Comparison of ENCODE assay signal across 10 mouse cellular contexts in the genomic region with DNA sequence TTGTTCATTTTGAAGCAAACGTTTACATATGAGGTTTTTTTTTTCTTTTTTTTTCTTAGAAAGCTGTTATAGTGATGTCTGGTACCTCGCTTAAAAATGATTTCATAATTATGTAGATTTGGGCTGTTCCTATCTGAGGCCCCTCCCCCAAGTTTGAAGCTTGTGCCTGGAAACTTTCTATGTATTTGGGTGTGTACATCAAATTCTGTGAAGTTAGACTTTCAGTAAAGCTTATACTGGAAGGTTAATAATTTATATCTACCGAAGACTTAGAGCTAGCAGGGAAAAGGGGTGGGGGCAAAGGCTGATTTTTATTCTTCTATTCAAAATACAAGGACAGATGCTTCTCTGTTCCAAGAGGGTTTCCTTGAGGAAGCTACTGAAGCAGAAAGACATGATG.
DNase-seq lines count a peak whose midpoint lies in the region; ATAC-seq and TF ChIP-seq lines count a peak whose summit lies in the region.
"Had no signal": no experiment of that assay in that cellular context is flagged by ENCODE, and none has a peak within 500 bp of the region (broad histone marks: within the 10 kb centered on the region; RNA-seq: fewer than 3 reads in every experiment).

No protein-coding gene starts in this region.

- no peak overlapping the region for H3K9ac ChIP-seq in heart, postnatal 0 days (replicated peaks; ENCODE audit: low read depth, low read length)
- peak overlapping the region; percentile 93 for H3K9ac ChIP-seq in hindbrain, embryonic 11.5 days (ENCODE audit: low read depth, low read length)
- H3K9ac ChIP-seq in midbrain, embryonic 15.5 days, result peak overlapping the region; percentile 65

- DNase-seq in heart, postnatal 0 days (ENCODE audit: low spot score), result no peak
- DNase-seq in heart, postnatal 25 days (ENCODE audit: low spot score), result no peak
- no peak for DNase-seq in embryonic facial prominence, embryonic 10.5 days (ENCODE audit: low spot score)
- DNase-seq in hindbrain, embryonic 11.5 days (ENCODE audit: low spot score), result no peak
- DNase-seq in urinary bladder, postnatal 4 days (ENCODE audit: low spot score in 2 of 2), result no peak
- DNase-seq in layer of hippocampus, adult 9-10 months (ENCODE audit: low spot score), result no peak
- DNase-seq in right cerebral cortex, postnatal 36 days (ENCODE audit: low spot score in 2 of 2), result no peak
- DNase-seq: adrenal gland, postnatal 36 days had no signal

- no peak for TF ChIP-seq CTCF in heart, postnatal 0 days (IDR thresholded peaks at IDR 0.05; ENCODE audit: low read depth)

- no peaks in the 10 kb centered on the region for H3K9me3 ChIP-seq in heart, postnatal 0 days (replicated peaks; ENCODE audit: control insufficient read depth, low read length)
- no peaks in the 10 kb centered on the region for H3K9me3 ChIP-seq in embryonic facial prominence, embryonic 10.5 days
- no peaks in the 10 kb centered on the region for H3K9me3 ChIP-seq in hindbrain, embryonic 11.5 days (ENCODE audit: control insufficient read depth, low read length)
- no peaks in the 10 kb centered on the region for H3K9me3 ChIP-seq in midbrain, embryonic 15.5 days

- intact Hi-C loops in heart, postnatal 25 days (cut with DNase I), result loop anchor here (10.0 kb wide), 1 partner anchor 486 kb away; a partner anchor contains a TSS

- no peak for ATAC-seq in heart, postnatal 0 days (ENCODE audit: insufficient read depth, low read depth)
- ATAC-seq in hindbrain, embryonic 11.5 days (ENCODE audit: low FRiP score), result no peak
- ATAC-seq in midbrain, embryonic 15.5 days (replicated peaks), result no peak

- no peaks in the 10 kb centered on the region; the same call in 1 of the 2 replicates for H3K4me1 ChIP-seq in heart, postnatal 0 days (ENCODE audit: control insufficient read depth, insufficient read depth)
- 0 out of 2 replicates have a peak, but pooled peaks cover 4% of the 10 kb centered on the region for H3K4me1 ChIP-seq in embryonic facial prominence, embryonic 10.5 days
- no peaks in the 10 kb centered on the region for H3K4me1 ChIP-seq in hindbrain, embryonic 11.5 days (replicated peaks; ENCODE audit: control insufficient read depth, insufficient read depth, low read length)
- peaks cover 7% of the 10 kb centered on the region; the same call in 1 of the 2 replicates for H3K4me1 ChIP-seq in midbrain, embryonic 15.5 days

- H3K4me3 ChIP-seq in heart, postnatal 0 days (ENCODE audit: low read depth, low read length), result peak overlapping the region; percentile 33
- H3K4me3 ChIP-seq in embryonic facial prominence, embryonic 10.5 days, result peak overlapping the region; percentile 72
- H3K4me3 ChIP-seq in hindbrain, embryonic 11.5 days (ENCODE audit: low read depth, low read length), result peak overlapping the region; percentile 58
- peak overlapping the region; percentile 47 for H3K4me3 ChIP-seq in midbrain, embryonic 15.5 days
- H3K4me3 ChIP-seq: erythroblast, embryonic 14.5 days had no signal

- peaks cover 71% of the 10 kb centered on the region for H3K27me3 ChIP-seq in heart, postnatal 0 days (ENCODE audit: control insufficient read depth, insufficient read depth, low read length)
- H3K27me3 ChIP-seq in embryonic facial prominence, embryonic 10.5 days (replicated peaks; ENCODE audit: low read depth, poor library complexity, severe bottlenecking), result peaks cover 96% of the 10 kb centered on the region
- no peaks in the 10 kb centered on the region for H3K27me3 ChIP-seq in hindbrain, embryonic 11.5 days (ENCODE audit: control insufficient read depth, insufficient read depth, low read length)
- H3K27me3 ChIP-seq in midbrain, embryonic 15.5 days (replicated peaks), result no peaks in the 10 kb centered on the region

- H3K27ac ChIP-seq in heart, postnatal 0 days (ENCODE audit: low read depth), result no peak overlapping the region
- H3K27ac ChIP-seq in embryonic facial prominence, embryonic 10.5 days (replicated peaks), result peak overlapping the region; percentile 72; the same call in 1 of the 2 replicates
- H3K27ac ChIP-seq in hindbrain, embryonic 11.5 days (ENCODE audit: low read depth, low read length), result peak overlapping the region; percentile 97
- peak overlapping the region; percentile 89 for H3K27ac ChIP-seq in midbrain, embryonic 15.5 days

- WGBS in heart, postnatal 0 days, result 22% methylated on average over 3 of the region's 3 CpGs
- WGBS in embryonic facial prominence, embryonic 10.5 days, result 13% methylated on average over 3 of the region's 3 CpGs
- WGBS in hindbrain, embryonic 11.5 days, result under 1% methylated on average over 3 of the region's 3 CpGs
- WGBS in midbrain, embryonic 15.5 days, result 0% methylated on average over 3 of the region's 3 CpGs

- TF ChIP-seq EP300 in heart, postnatal 0 days (IDR thresholded peaks at IDR 0.05; ENCODE audit: low read depth), result no peak

- H3K4me2 ChIP-seq in heart, postnatal 0 days (ENCODE audit: low read depth, low read length), result peak overlapping the region; percentile 43
- peak overlapping the region; percentile 78 for H3K4me2 ChIP-seq in hindbrain, embryonic 11.5 days (replicated peaks; ENCODE audit: low read depth, low read length)
- peak overlapping the region; percentile 64 for H3K4me2 ChIP-seq in midbrain, embryonic 15.5 days

- no peaks in the 10 kb centered on the region for H3K36me3 ChIP-seq in heart, postnatal 0 days (replicated peaks; ENCODE audit: control insufficient read depth, insufficient read depth, low read length)
- no peaks in the 10 kb centered on the region for H3K36me3 ChIP-seq in embryonic facial prominence, embryonic 10.5 days (replicated peaks)
- no peaks in the 10 kb centered on the region for H3K36me3 ChIP-seq in hindbrain, embryonic 11.5 days (ENCODE audit: control insufficient read depth, insufficient read depth, low read length)
- H3K36me3 ChIP-seq in midbrain, embryonic 15.5 days (replicated peaks), result no peaks in the 10 kb centered on the region
